Mouse (Mus musculus) thymus, postnatal 4 days (tissue): ENCODE data around the gene Krtap29-1.

Experiments
- DNase-seq: peaks from one replicate; pipeline ENCODE4 v3.0.0; 2021

Gene Krtap29-1

GRCm38 (mm10) chr11:99978953-99979352, at the start of gene Krtap29-1:
TSS of gene Krtap29-1 (minus strand) at chr11:99979053.
- no peak for DNase-seq

DNA sequence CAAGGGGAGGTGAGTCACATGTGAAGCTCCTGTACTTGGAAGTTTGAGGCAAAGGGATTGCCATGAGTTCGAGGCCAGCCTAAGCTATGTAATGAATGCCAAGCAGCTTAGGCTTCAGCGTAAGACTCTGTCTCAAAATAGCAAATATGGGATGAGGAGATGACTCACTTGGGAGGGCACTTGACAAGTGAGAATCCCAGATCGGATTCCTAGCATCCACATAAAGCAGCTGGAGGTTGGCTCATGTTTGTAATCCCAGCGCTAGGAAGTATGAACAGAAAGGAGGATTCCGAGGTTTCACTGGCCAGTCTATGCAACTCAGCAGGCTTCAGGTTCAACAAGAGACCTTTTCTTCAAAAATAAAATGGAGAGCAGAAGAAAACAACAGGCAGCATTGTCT, 42.6 kb upstream of the Krtap29-1 start:
- DNase-seq = no peak

DNA sequence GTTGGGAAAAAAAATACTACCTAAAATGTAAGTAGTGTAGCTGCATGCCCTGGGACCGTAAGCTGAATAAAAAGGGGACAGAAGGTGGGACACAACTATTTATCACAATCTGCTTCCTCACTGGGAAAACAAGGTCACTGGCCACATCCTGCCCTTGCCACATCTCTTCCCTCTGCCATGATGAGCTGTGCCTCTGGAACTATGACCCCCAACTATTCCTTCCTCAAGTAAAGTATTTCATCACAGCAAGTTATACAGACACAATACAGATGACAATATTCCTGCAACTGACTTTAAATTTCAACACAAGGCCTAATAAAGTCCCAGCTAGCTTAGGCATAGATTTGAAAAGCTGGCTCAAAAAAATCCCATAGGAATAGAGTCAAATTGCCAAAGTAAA, 40.6 kb upstream of the Krtap29-1 start:
- DNase-seq = no peak

DNA sequence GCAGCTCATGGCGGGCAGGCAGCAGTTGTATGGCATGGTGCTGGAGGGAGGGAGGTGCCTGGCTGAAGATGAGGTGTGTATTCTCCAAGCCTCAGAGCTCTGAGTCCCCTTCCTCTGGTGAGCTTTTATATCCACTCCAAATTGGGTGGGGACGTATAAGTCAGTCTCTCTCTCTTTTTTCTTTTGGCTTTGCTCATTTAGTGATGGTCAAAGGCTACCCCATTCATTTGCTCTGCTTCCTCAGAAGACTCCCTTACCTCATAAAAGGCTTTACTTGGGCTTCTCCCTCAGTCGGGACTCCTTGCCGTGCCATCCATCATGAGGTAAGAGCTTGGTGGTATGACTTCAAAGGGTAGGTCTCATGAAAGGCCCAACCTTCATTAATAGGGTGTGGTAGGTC, 37.3 kb upstream of the Krtap29-1 start, which contains the start of gene Krt33a:
TSS of gene Krt33a (minus strand) at position 101 of the 400 bp plus-strand sequence.
- DNase-seq = no peak

DNA sequence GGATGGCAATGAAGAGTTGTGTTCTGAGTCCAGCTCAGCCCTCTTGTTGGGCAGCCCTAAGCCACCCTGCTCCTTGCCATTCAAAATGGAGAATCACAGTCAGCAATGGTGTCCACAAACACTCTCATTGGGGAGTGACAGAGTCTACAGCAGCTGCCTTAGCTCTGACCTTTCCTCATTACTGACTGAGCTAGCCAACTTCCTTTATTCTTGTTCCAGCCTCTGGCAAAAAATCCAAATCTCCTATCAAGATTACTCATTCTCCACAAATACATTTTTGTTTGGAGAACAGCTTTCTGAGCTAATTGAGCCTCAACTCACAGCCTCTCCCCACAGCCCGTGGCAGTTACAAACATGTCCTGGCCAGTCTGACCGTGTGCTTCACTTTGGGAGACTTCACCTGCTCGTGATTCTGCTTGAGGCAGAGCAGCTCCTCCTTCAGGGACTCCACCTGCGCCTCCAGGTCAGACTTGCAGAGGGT, 34.9 kb upstream of the Krtap29-1 start:
- DNase-seq = no peak

DNA sequence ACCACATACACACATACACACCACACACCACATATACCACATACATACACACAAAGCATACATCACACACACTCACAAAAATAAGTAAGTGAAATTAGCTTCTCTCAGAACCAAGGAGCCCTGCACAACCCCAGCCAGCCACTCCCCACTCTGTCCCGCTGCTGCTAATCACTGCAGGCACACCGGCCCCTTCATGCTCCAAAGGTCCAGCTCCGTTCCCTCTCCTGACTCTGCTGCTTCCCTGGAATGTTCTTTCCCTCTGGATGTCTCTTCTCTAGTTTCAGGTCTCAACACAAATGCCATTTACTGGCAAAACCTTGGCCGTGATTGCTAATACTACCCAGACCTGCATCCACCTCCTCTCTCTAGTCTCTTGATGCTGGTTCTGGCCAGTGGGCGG, 31.8 kb upstream of the Krtap29-1 start:
- no peak for DNase-seq

- DNase-seq = no peak
These were observed 29.5 kb upstream of the Krtap29-1 start for GRCm38 (mm10) chr11:100008336-100008735.

DNA sequence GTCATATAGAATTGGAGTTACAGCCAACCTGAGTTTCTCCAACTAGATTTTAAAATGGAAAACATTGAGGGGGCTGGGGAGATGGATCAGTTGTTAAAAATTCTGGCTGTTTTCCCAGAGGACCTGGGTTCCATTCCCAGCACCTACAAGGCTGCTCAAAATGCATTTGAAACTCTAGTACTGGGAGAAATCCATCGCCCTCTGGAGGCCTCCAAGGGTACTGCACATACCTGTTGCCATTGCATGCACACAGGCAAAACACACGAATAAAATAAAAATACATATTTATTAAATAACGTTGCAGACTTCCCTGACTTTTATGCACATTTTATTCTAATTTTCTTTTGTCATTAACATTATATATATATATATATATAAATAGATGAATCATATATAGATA, 27.8 kb upstream of the Krtap29-1 start:
- peak; percentile 37 for DNase-seq

DNA sequence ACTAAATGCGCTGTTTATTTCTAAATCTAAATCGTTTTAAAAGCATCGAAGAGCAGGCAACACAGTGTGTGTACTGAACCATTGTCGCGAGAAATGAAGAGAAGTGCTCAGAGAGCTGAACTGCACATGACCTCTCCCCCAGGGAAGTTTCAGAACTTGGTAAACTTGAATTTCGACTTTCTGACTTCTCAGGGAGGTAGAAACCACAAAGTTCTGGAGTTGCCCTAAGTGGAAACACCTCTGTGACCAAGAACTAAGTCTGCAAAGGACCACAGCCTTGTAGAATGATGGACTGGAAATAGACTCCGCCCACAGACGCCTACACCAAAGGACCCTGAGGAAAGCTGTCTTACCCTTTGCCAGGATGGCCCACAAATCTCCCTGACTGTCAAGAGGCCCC, 27.1 kb upstream of the Krtap29-1 start:
- DNase-seq = no peak

- DNase-seq = peak; percentile 52
These were observed 26.0 kb upstream of the Krtap29-1 start for GRCm38 (mm10) chr11:100004846-100005245.

DNA sequence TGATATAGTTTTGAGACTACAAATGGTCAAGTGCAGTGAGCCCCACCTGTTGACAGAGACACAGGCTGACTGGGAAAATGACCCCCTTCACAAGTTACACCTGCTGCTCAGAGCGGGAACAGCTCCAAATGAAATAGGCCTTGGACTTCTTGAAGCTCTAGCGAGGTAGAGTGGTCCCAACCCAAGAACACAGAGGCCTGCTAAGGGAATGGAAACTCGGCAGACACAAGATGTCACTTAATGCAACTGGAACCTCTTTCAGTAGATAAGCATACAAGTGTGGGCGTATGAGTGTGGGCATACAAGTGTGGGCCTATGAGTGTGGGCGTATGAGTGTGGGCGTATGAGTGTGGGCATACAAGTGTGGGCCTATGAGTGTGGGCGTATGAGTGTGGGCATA, 20.2 kb upstream of the Krtap29-1 start:
- no peak for DNase-seq

- DNase-seq = no peak
These were observed 15.5 kb upstream of the Krtap29-1 start for GRCm38 (mm10) chr11:99994384-99994661.

GRCm38 (mm10) chr11:99993620-99994383, 14.9 kb upstream of the Krtap29-1 start, which contains the start of gene Krtap17-1:
TSS of gene Krtap17-1 (minus strand) at chr11:99993994.
- DNase-seq = no peak

DNA sequence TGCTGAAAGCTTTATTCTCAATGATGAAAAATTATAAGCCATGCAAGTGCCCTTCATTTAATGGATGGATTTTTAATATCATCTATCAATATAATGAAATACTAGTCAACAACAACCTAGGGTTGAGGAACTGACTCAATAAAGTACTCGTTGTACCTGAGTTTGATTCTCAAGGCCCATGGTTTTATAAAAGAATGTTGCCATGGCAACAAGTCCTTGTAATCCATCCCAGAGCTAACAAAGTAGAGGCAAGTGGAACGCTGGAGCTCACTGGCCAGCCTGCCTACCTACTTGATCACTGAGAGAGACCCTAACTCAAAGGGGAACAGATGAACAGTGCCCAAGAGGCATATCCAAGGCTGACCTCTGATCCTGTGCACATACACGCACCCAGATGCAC, 11.7 kb upstream of the Krtap29-1 start:
- DNase-seq = no peak

GRCm38 (mm10) chr11:99989881-99990405, 11.1 kb upstream of the Krtap29-1 start:
- no peak for DNase-seq

DNA sequence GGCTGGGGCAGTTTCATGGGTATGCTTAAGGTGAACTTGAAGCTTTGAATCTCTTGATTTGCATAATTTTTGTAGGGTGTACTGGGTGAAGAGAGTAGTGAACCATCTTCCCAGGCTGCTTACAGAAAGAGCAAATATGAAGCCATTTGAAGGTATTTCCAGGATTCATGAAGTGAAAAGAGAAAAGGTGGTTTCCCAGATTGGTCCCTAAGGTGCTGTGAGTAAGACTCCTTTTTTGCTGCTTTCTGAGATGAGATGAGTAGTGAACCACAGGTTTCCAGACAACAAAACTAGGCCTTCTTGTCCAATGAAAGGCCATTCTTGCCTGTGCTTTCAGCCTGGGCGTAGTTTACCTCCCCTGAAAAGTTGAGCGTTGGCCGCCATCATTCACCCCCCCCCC, 9.7 kb upstream of the Krtap29-1 start:
- no peak for DNase-seq

DNA sequence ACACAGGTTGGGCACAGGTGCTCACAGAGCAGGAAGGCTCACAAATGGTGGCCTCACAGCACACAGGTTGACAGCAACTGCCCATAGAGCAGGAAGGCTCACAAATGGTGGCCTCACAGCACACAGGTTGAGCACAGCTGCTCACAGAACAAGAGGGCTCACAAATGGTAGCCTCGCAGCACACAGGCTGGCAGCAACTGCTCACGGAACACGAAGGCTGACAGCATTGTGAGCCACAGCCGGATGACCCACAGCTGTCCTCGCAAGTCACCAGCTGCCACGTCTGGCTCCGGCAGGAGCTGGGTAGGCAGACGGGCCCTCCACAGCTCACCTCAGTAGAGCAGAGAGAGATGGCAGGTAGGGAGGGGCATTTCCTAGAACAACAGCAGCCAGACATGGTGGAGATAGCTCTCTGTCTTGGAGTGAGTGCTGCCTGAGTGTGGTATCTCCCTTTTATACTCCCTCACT, 7.4 kb upstream of the Krtap29-1 start, which contains the start of gene Krtap16-1:
TSS of gene Krtap16-1 (minus strand) at position 418 of the 468 bp plus-strand sequence.
- DNase-seq = no peak

DNA sequence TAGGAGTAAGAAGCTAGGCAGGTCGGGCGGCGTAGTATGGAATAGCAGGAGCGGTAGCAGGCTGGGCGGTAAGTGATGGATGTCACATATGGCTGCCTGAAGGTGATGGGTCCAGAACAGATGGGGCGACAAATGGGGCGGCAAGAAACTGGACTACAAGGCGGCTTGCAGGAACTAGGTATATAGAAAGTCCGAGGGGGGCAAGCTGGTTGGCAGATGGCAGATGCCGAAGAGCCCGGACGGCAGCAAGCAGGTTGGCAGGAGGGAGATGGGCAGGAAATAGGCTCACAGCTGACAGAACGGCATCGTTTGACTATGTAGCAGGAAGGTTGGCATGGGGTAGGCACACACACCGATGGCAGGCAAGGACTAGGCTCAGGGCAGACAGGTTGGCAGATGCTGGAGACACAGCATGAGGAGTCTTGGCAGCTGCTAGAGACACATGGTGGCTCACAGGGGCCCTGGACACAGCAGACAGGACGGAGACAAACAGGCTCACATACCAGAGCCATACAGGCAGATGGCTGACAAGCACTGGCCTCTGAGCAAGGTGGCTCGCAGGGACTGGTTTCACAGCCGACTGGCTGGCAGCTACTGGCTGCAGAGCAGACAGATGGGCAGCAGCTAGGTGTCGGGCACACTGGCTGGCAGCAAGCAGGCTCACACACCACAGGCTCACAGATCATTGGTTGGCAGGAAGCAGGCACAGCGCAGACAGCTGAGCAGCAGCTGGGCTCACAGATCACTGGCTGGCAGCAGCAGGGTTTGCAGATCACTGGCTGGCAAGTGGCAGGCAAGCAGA, 6.6 kb upstream of the Krtap29-1 start:
- DNase-seq = no peak

- no peak for DNase-seq
These were observed 4.6 kb upstream of the Krtap29-1 start for GRCm38 (mm10) chr11:99983442-99983841.

DNA sequence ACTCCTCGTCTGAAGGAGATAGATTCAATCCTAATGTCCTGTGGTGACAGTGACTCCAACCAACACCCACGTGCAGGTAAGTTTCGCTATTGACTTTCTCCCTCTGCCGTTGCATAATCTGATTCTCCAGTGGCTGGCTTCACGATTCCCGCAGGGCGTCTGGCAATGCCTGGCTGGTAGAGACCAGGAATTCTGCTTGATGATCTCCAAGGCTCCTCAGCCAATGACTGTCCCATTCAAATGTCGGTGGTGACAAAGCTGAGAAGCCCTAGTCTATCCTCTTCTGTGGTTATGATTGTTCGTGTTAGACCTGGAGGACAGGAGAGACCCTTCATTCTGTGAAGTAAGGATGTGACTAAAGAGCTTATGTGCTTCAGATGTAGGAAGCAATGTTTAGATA, 3.9 kb upstream of the Krtap29-1 start:
- DNase-seq = no peak

DNA sequence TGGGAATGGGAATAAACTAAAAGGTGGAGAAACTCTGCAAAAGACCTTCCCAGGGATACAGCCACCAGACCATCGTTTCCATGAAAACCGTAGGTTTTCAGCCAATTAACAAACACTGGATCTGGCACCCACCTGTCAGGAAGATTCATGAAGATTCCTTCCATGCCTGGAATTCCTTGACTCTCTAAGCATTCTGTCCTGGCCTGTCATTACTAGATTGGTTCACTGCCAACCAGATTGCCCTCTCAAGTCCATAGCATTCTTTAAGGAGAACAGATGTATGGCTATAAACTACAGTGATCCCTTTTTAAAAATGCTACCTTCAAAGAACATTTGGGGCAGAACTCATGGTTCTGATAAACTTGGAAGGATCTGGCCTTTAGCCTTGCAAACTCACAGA, 12.9 kb downstream of the Krtap29-1 start:
- no peak for DNase-seq

DNA sequence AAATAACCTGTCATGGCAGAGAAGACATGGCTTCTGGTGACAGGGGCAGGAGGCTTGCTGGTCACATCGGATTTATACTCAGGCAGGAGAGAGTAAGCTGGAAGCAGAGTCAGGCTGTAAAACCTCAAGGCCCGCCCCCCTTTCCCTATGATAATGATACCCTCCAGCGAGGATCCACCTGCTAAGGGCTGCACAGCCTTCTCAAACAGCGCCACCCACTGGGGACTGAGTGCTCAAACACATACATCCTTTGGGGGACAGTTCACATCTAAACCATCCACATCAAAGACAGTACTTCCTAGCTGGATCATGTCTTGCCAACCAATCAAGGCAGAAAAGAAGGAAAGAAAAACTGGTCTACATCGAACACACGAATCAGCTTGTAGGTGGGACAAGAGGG, 14.6 kb downstream of the Krtap29-1 start:
- DNase-seq = no peak

DNA sequence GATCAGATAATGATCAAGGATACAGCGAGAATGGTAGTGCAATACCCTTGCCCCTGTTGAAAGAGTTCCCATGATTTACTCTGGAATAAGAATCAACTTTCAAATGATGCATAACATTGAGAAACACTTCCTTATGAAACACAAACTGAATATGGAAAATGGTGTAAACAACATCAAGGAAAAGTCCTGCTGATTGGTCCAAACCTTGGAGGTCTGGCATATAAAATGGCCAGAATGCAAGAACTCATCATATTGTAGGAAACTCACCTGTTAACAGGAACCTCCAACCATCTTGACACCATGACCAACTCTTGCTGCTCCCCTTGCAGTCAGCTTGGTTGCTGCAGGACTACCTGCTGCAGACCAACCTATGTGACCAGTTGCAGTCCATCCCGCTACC, 30.7 kb downstream of the Krtap29-1 start, which contains the start of gene Krtap9-5:
TSS of gene Krtap9-5 (plus strand) at position 301 of the 400 bp plus-strand sequence.
- no peak for DNase-seq
